Mouse (Mus musculus): ENCODE results near the gene Calhm3.
"Not testable (repeated sequence)": the region's sequence is repeated elsewhere in the genome, so short reads cannot be mapped to it uniquely, and the experiment has no call there.

Gene Calhm3

GRCm38 (mm10) chr19:47167617-47168214 is 10.2 kb upstream of the Calhm3 start:
- DNase-seq (ENCODE audit: low read depth, low spot score), result no peak

- no peak for DNase-seq (ENCODE audit: low read depth, low spot score)
Measured at GRCm38 (mm10) chr19:47166758-47167157, 9.2 kb upstream of the Calhm3 start.

DNA sequence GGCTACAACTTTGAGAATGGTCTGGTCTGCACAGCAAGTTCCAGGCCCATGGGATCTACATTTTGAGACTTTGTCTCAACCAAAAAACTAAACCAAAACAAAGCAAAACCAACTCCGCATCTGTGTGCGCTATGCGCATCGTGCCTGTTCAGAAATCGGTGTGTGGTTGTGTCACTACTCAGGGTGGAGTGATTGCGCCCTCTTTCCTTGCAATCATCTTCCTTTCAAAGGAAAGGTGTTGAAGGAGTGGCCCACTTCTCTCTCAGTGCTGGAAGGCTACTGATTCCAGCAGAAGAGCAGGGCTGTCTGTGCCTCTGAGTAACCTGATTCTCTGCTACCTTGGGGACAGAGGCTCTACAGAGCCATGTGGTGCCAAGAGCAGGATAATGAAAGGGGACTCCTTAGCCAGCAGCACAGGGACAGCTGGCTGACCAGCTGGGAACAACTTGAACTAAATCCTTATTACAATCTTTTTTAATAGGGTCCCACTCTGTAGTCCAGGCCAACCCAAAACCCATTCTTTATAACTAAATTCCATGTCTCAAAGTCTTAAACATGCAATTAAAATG is 5.7 kb upstream of the Calhm3 start:
- DNase-seq (ENCODE audit: low read depth, low spot score), result no peak

DNA sequence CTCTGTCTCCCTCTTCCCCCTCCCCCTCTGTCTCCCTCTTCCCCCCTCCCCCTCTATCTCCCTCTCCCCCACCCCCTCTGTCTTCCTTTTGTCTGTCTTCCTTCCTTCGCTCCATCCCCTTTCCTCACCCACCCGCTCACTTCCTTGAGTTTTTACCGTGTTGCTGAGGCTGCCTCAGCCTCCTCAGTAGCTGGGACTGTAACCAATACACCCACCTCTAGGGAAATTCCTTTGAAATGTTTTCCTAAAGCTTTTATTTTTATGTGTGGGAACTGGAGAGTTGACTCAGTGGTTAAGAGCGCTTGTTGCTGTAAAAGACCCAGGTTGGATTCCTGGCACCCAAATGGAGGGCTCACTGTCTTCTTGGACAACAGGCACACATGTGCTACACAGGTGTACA is 4.1 kb upstream of the Calhm3 start:
- DNase-seq (ENCODE audit: low read depth, low spot score), result no peak

- no peak for DNase-seq (ENCODE audit: low read depth, low spot score)
Measured at GRCm38 (mm10) chr19:47153767-47154166, 3.8 kb downstream of the Calhm3 start.

DNA sequence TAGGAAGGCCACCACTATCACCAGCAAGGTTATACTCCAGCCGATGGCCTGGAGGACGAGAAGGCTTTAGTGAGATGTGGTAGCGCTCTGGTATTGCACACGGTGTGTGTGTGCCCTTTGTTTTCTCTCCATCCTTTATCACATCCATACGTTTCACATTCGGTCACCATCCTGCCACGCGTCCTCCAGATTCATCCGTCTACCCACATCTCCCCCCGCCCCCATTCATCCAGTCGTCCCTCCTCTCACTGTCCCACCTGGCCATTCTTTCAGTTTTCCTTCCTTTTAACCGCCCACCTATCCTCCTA is 5.5 kb downstream of the Calhm3 start:
- no peak for DNase-seq (ENCODE audit: low read depth, low spot score)

- no peak for DNase-seq (ENCODE audit: low read depth, low spot score)
Measured at GRCm38 (mm10) chr19:47151332-47152061, 6.1 kb downstream of the Calhm3 start.

- DNase-seq (ENCODE audit: low read depth, low spot score), result no peak
Measured at GRCm38 (mm10) chr19:47149854-47150253, 7.7 kb downstream of the Calhm3 start.

- DNase-seq (ENCODE audit: low read depth, low spot score), result no peak
Measured at GRCm38 (mm10) chr19:47148267-47148847, 9.2 kb downstream of the Calhm3 start.

DNA sequence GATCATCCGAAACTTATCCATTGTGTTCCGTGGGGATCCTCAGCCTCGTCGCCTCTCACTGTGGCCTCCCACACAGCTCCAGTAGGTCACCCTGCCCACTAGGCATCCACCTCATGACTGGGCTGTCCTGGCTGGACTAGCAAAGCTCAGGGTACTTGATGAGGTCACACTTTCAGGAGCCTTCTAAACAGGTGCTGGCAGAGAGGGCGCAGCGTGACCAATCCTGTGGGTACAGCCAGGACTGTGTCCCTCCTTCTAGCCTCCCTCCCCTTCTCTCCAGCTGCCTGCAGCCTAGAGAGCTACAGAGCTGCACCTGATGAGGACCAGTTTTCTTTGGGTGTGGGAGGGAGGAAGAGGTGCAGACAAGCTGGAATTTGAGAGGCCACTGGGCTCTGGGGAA is 13.4 kb downstream of the Calhm3 start, which contains the start of gene Calhm1:
TSS of gene Calhm1 (minus strand) at position 101 of the 400 bp plus-strand sequence.
- no peak for DNase-seq (ENCODE audit: low read depth, low spot score)

DNA sequence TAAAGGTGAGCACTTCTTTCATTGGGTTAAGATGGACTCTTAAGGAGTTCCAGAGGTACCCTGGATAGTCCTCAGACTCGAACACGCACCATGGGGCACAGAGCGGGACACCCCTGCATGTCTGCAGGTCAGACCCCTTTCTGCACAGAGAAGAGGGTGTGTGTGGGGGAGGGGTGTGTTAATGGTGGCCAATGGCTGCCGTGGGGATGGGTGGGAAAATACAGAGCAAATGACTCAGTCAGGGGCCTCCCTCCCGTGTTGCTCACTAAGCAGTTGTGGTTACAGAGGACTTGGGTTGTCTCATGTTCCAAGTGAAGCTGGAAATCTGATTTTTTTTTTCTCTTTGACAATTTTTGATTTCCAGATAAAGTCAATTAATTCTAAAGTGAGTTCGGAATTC is 15.1 kb downstream of the Calhm3 start:
- no peak for DNase-seq (ENCODE audit: low read depth, low spot score)

GRCm38 (mm10) chr19:47139611-47140010 is 18.0 kb downstream of the Calhm3 start:
- DNase-seq (ENCODE audit: low read depth, low spot score), result not testable (repeated sequence)

- no peak for DNase-seq (ENCODE audit: low read depth, low spot score)
Measured at GRCm38 (mm10) chr19:47137771-47138421, 19.7 kb downstream of the Calhm3 start, which contains the start of gene Calhm2. Calhm2 (minus strand) TSS chr19:47138294.

GRCm38 (mm10) chr19:47137051-47137581 is 20.4 kb downstream of the Calhm3 start:
- no peak for DNase-seq (ENCODE audit: low read depth, low spot score)

DNA sequence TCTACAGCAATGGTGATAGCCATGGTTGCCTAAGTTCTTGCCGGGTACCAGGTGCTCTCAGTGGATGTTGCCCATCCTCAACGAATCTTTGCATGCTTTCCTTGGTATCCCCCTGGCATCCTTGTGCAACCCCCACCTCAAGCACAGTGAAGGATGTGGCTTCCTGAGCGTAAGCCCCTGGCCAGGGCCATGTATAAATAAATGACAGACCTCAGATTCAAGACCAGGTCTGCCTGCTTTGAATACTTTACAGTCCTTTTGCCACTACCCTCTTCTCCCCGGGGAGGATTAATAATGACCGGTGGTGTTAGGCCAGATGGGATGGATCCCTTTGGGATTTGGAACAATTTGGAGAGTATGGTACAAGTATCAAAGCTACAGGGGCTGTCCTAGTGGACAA is 21.4 kb downstream of the Calhm3 start:
- DNase-seq (ENCODE audit: low read depth, low spot score), result no peak

- no peak for DNase-seq (ENCODE audit: low read depth, low spot score)
Measured at GRCm38 (mm10) chr19:47135568-47135967, 22.0 kb downstream of the Calhm3 start.

DNA sequence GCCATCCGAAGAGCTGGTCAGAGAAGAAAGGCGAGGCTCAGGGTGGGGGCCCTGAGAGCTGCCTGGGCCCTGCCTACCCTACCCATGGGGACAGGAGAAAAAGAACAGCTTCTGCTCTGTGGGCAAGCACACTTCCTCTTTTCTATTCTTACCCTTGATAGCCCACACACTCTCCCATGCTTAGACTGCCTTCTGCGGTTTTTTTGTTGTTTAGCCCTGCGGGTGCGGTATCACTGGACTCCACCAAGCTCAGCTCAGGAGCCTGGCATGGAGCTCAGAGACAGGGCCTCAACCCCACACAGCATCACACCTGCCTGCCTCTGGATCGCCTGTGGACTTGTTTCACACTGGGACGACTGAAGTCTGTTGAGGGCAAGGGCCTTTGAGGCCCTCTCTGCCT is 24.4 kb downstream of the Calhm3 start:
- DNase-seq (ENCODE audit: low read depth, low spot score), result no peak

GRCm38 (mm10) chr19:47130551-47131125 is 26.9 kb downstream of the Calhm3 start:
- no peak for DNase-seq (ENCODE audit: low read depth, low spot score)

DNA sequence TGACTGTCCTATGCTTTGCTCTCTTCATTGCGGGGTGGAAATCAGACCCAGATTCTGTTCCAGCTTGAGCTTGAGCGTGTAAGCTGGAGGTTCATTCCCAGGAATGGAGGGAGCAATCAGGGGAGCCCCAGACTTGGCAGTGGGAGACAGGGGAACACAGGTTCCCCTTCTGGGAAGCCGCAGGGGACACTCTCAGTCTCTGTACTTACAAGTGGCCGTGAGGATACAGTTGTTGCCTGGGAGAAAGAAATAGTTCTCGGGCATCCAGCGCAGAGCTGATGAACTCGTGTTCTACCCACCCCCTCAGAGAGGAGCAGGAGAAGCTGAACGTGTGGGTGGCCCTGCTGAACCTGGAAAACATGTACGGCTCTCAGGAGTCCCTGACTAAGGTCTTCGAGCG is 28.7 kb downstream of the Calhm3 start:
- DNase-seq (ENCODE audit: low read depth, low spot score), result no peak

- DNase-seq (ENCODE audit: low read depth, low spot score), result no peak
Measured at GRCm38 (mm10) chr19:47128164-47128563, 29.4 kb downstream of the Calhm3 start.

- DNase-seq (ENCODE audit: low read depth, low spot score), result no peak
Measured at GRCm38 (mm10) chr19:47122802-47123201, 34.8 kb downstream of the Calhm3 start.

DNA sequence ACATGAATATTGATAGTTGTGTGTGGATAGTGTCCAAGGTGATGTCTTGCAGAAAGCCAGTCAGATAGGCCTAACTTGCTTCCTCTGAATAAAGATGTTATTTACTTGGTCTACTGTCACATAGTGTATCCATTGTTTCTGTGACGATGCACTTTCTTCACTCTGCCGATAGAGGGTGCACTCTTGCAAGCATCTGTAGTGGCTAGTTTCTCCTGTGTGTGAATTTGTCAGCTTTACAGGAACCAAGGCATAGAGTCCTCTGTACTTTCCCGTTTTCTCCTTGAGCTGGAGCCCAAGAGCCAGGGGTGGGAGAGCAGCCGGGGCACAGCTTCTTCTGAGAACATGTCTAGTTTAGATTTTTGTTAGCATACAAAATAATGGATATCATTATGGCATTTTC is 36.5 kb downstream of the Calhm3 start:
- DNase-seq (ENCODE audit: low read depth, low spot score), result no peak
